8 mouse cellular contexts compared by ENCODE assay signal in the genomic region with DNA sequence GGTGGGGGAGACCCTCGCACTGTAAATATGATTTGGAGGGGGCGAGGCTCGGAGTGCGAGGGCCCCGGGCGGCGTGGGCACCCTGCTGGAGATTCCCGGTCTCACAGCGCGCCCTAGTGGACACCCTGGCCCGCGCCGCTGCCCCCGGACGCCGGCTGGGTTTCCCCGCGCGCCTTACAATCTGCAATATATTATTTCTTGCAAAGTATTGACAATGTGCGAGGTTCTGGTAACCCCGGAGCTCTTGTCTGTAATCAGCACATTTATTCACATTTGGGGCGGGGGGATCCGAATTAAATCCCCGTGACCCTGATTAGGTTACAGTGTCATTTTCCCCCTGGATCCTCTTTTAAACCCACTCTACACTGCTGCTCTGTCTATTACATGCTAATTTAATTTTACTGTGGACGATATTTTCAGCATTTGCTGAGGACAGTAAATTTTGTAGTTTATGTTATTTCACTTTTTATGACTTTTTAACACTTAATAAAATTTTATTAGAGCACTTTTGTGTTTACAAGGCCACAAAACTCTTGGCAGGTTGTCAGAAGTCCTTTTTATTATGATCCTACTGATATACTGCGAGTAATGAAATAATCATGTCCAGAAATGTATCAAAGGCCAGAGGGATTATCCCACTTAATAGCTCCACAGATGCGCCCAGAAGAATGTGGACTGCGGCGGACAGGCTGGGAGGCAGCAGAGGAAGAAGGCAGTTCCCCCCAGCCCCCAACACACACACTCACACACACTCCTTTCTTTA.
DNase-seq lines count a peak whose midpoint lies in the region; ATAC-seq and TF ChIP-seq lines count a peak whose summit lies in the region.

No protein-coding gene starts in this region.

- H3K36me3 ChIP-seq in small intestine, adult 2 months (ENCODE audit: control insufficient read depth, insufficient read depth, low read length): no peaks in the 10 kb centered on the region

- WGBS in small intestine, adult 2 months: 5% methylated on average over 29 of the region's 29 CpGs

- peak; percentile 48; the same call in 1 of the 2 replicates for TF ChIP-seq CTCF in small intestine, adult 2 months (IDR thresholded peaks at IDR 0.05; ENCODE audit: extremely low read depth, insufficient read length, insufficient replicate concordance, low read depth, low read length)

- intact Hi-C loops in left cerebral cortex, postnatal 25 days (cut with DNase I): loop anchor here (1.0 to 5.0 kb wide), 3 partner anchors 423 to 451 kb away; partner anchors contain the start of gene Hoxd8

- H3K4me3 ChIP-seq in small intestine, adult 2 months (ENCODE audit: low read depth, low read length): peak overlapping the region; percentile 33

- peak; percentile 52; the same call in 1 of the 2 replicates for ATAC-seq in megakaryocyte-erythroid progenitor cell, adult 5-6 weeks (replicated peaks; ENCODE audit: low FRiP score, low TSS enrichment, poor library complexity, severe bottlenecking)
- ATAC-seq in erythroid progenitor cell, adult 5-6 weeks (replicated peaks; ENCODE audit: low FRiP score, poor library complexity, severe bottlenecking): no peak

- peak; percentile 77 for DNase-seq in adrenal gland, adult 2 months
- DNase-seq in cerebellum, postnatal 36 days: peak; percentile 43 to 51
- peak; percentile 84 for DNase-seq in gastrocnemius, postnatal 10 days
- DNase-seq in induced T-regulatory cell, adult 2 months (ENCODE audit: low read depth): peak; percentile 34
- DNase-seq in left cerebral cortex, postnatal 25 days (ENCODE audit: low spot score in 2 of 2): peak; percentile 48 to 49

- no peak for TF ChIP-seq POLR2A in small intestine, adult 2 months (IDR thresholded peaks at IDR 0.05; ENCODE audit: low read depth, low read length)

- H3K27ac ChIP-seq in small intestine, adult 2 months (ENCODE audit: insufficient read depth, low read depth, low read length): no peak overlapping the region

- H3K27me3 ChIP-seq in small intestine, adult 2 months (ENCODE audit: control insufficient read depth, insufficient read depth, low read length): peaks cover 22% of the 10 kb centered on the region

- peaks cover 3% of the 10 kb centered on the region; the same call in 1 of the 2 replicates for H3K4me1 ChIP-seq in small intestine, adult 2 months (ENCODE audit: control insufficient read depth, insufficient read depth, insufficient read length, low read length)

Comparison
In these comparisons a context has a peak if more than half of its experiments do, and no peak if none do; other contexts are left out.
1. DNase-seq: peak in every context shown above with its lines; median percentile 84 in gastrocnemius, postnatal 10 days; 77 in adrenal gland, adult 2 months; 48 in left cerebral cortex, postnatal 25 days; 47 in cerebellum, postnatal 36 days; 34 in induced T-regulatory cell, adult 2 months.